Mouse (Mus musculus): Measurements from ENCODE around the gene Mgp. TPM values are rescaled to one million over a fixed set of nuclear protein-coding genes. Genes with fewer than 3 reads are reported as not detected.

Mgp gene
- polyA plus RNA-seq, 1 experiment: 93.7 TPM

GRCm38 (mm10) chr6:136856071-136856636 is 19.5 kb downstream of the Mgp start:
- WGBS: 67% methylated on average over 14 of the region's 14 CpGs
- Histone ChIP-seq H3K27ac (ENCODE audit: insufficient read depth, low read length) (no peak overlapping the region), H3K4me1 (ENCODE audit: control insufficient read depth, insufficient read depth, low read length) (no peaks in the 10 kb centered on the region), H3K4me3 (replicated peaks; ENCODE audit: insufficient read depth, low read depth, low read length) (no peak overlapping the region), H3K27me3 (ENCODE audit: control insufficient read depth, insufficient read depth, low read length) (no peaks in the 10 kb centered on the region)
- DNase-seq: no peak
- no peak for TF ChIP-seq POLR2A (IDR thresholded peaks at IDR 0.05; ENCODE audit: borderline replicate concordance, insufficient read depth, low read length)
- no peak for TF ChIP-seq CTCF (IDR thresholded peaks at IDR 0.05; ENCODE audit: borderline replicate concordance, insufficient read depth, low read depth, low read length)

DNA sequence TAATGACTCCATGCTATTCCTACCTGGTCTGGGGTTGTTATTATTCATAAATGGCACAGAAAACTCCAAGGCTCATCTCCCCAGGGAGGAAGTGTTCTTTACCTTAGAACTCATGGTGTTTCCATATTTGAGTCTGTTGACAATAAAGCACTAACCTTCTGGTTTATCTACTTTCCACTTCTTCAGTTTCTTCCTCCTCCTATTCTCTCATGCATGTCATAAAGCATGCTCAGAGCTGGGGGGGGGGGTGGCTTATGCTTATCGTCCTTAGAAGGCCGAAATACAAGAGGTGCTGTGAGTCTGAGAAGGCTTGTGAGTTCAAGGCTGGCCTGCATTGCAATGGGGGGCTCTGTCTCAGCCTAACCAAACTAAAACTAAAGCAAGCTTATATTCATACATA is 20.4 kb downstream of the Mgp start:
- DNase-seq: no peak
- 77% methylated on average over 2 of the region's 2 CpGs for WGBS
- H3K4me3 ChIP-seq (replicated peaks; ENCODE audit: insufficient read depth, low read depth, low read length): no peak overlapping the region
- no peak for TF ChIP-seq POLR2A (IDR thresholded peaks at IDR 0.05; ENCODE audit: borderline replicate concordance, insufficient read depth, low read length)
- no peak for TF ChIP-seq CTCF (IDR thresholded peaks at IDR 0.05; ENCODE audit: borderline replicate concordance, insufficient read depth, low read depth, low read length)
- H3K4me1 ChIP-seq (ENCODE audit: control insufficient read depth, insufficient read depth, low read length): no peaks in the 10 kb centered on the region
- no peak overlapping the region for H3K27ac ChIP-seq (ENCODE audit: insufficient read depth, low read length)
- no peaks in the 10 kb centered on the region for H3K27me3 ChIP-seq (ENCODE audit: control insufficient read depth, insufficient read depth, low read length)

- Histone ChIP-seq H3K27me3 (ENCODE audit: control insufficient read depth, insufficient read depth, low read length) (no peaks in the 10 kb centered on the region), H3K27ac (ENCODE audit: insufficient read depth, low read length) (no peak overlapping the region), H3K4me1 (ENCODE audit: control insufficient read depth, insufficient read depth, low read length) (no peaks in the 10 kb centered on the region), H3K4me3 (replicated peaks; ENCODE audit: insufficient read depth, low read depth, low read length) (no peak overlapping the region)
- WGBS: 90% methylated on average over 11 of the region's 11 CpGs
- DNase-seq: no peak
- TF ChIP-seq POLR2A (IDR thresholded peaks at IDR 0.05; ENCODE audit: borderline replicate concordance, insufficient read depth, low read length) (no peak), CTCF (IDR thresholded peaks at IDR 0.05; ENCODE audit: borderline replicate concordance, insufficient read depth, low read depth, low read length) (no peak)
Observed at GRCm38 (mm10) chr6:136854361-136854781, 21.3 kb downstream of the Mgp start.

- no peaks in the 10 kb centered on the region for H3K27me3 ChIP-seq (ENCODE audit: control insufficient read depth, insufficient read depth, low read length)
- DNase-seq: no peak
- no peaks in the 10 kb centered on the region for H3K4me1 ChIP-seq (ENCODE audit: control insufficient read depth, insufficient read depth, low read length)
- H3K27ac ChIP-seq (ENCODE audit: insufficient read depth, low read length): no peak overlapping the region
- WGBS: 75% methylated on average over 3 of the region's 3 CpGs
- no peak overlapping the region for H3K4me3 ChIP-seq (replicated peaks; ENCODE audit: insufficient read depth, low read depth, low read length)
- TF ChIP-seq CTCF (IDR thresholded peaks at IDR 0.05; ENCODE audit: borderline replicate concordance, insufficient read depth, low read depth, low read length) (no peak), POLR2A (IDR thresholded peaks at IDR 0.05; ENCODE audit: borderline replicate concordance, insufficient read depth, low read length) (no peak)
Observed at GRCm38 (mm10) chr6:136852762-136853161, 22.9 kb downstream of the Mgp start.

GRCm38 (mm10) chr6:136852348-136852747 is 23.3 kb downstream of the Mgp start:
- no peaks in the 10 kb centered on the region for H3K27me3 ChIP-seq (ENCODE audit: control insufficient read depth, insufficient read depth, low read length)
- H3K4me3 ChIP-seq (replicated peaks; ENCODE audit: insufficient read depth, low read depth, low read length): no peak overlapping the region
- 81% methylated on average over 4 of the region's 4 CpGs for WGBS
- DNase-seq: no peak
- TF ChIP-seq POLR2A (IDR thresholded peaks at IDR 0.05; ENCODE audit: borderline replicate concordance, insufficient read depth, low read length) (no peak), CTCF (IDR thresholded peaks at IDR 0.05; ENCODE audit: borderline replicate concordance, insufficient read depth, low read depth, low read length) (no peak)
- no peaks in the 10 kb centered on the region for H3K4me1 ChIP-seq (ENCODE audit: control insufficient read depth, insufficient read depth, low read length)
- no peak overlapping the region for H3K27ac ChIP-seq (ENCODE audit: insufficient read depth, low read length)

DNA sequence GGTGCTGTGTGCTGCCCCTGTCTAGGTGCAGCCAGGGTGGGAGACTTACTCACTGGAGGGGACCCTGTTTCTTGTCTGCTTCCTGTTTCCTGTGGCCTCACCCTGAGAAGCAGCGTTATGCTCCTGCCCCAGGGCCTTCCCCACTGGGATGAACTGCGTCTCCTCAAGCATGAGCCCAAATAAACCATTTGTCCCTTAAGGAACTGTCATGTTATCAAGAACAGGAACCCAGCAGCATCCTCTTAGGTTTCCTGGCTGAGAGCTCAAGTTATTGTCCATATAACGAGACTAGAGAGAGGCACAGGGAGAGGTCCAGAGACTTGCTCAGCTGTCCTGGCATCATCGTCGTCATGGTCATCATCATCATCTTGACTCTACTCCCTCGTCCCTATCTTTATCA is 25.4 kb downstream of the Mgp start:
- H3K27ac ChIP-seq (ENCODE audit: insufficient read depth, low read length): no peak overlapping the region
- H3K4me3 ChIP-seq (replicated peaks; ENCODE audit: insufficient read depth, low read depth, low read length): no peak overlapping the region
- no peaks in the 10 kb centered on the region for H3K27me3 ChIP-seq (ENCODE audit: control insufficient read depth, insufficient read depth, low read length)
- TF ChIP-seq CTCF (IDR thresholded peaks at IDR 0.05; ENCODE audit: borderline replicate concordance, insufficient read depth, low read depth, low read length): no peak
- TF ChIP-seq POLR2A (IDR thresholded peaks at IDR 0.05; ENCODE audit: borderline replicate concordance, insufficient read depth, low read length): no peak
- 72% methylated on average over 6 of the region's 6 CpGs for WGBS
- DNase-seq: no peak
- no peaks in the 10 kb centered on the region for H3K4me1 ChIP-seq (ENCODE audit: control insufficient read depth, insufficient read depth, low read length)

DNA sequence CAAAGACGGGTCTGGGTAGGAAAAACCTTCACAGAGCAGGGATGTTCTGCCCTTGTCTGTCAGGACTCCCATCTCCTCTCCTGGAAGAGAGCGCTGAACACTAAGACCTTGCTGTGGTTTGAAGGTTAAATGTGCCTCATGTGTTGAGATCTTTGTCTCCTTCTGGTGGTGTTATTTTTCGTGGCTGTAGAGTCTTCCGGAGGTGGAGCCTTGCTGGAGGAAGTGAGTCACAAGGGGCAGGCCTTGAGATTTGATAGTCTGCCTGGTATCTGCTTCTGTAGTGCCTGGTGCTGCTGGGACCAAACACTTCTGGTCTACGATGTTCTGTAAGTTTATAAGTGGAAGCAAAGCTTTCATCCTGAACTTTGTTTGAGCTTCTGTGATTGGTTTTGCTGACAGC is 26.7 kb downstream of the Mgp start:
- 82% methylated on average over 5 of the region's 5 CpGs for WGBS
- Histone ChIP-seq H3K27ac (ENCODE audit: insufficient read depth, low read length) (no peak overlapping the region), H3K4me1 (ENCODE audit: control insufficient read depth, insufficient read depth, low read length) (no peaks in the 10 kb centered on the region), H3K27me3 (ENCODE audit: control insufficient read depth, insufficient read depth, low read length) (no peaks in the 10 kb centered on the region), H3K4me3 (replicated peaks; ENCODE audit: insufficient read depth, low read depth, low read length) (no peak overlapping the region)
- no peak for TF ChIP-seq CTCF (IDR thresholded peaks at IDR 0.05; ENCODE audit: borderline replicate concordance, insufficient read depth, low read depth, low read length)
- no peak for TF ChIP-seq POLR2A (IDR thresholded peaks at IDR 0.05; ENCODE audit: borderline replicate concordance, insufficient read depth, low read length)
- DNase-seq: no peak

- no peak overlapping the region for H3K4me3 ChIP-seq (replicated peaks; ENCODE audit: insufficient read depth, low read depth, low read length)
- H3K27me3 ChIP-seq (ENCODE audit: control insufficient read depth, insufficient read depth, low read length): no peaks in the 10 kb centered on the region
- no peak overlapping the region for H3K27ac ChIP-seq (ENCODE audit: insufficient read depth, low read length)
- 86% methylated on average over 8 of the region's 8 CpGs for WGBS
- TF ChIP-seq CTCF (IDR thresholded peaks at IDR 0.05; ENCODE audit: borderline replicate concordance, insufficient read depth, low read depth, low read length) (no peak), POLR2A (IDR thresholded peaks at IDR 0.05; ENCODE audit: borderline replicate concordance, insufficient read depth, low read length) (no peak)
- H3K4me1 ChIP-seq (ENCODE audit: control insufficient read depth, insufficient read depth, low read length): no peaks in the 10 kb centered on the region
- DNase-seq: no peak
Observed at GRCm38 (mm10) chr6:136848399-136848798, 27.2 kb downstream of the Mgp start.

Measured in cerebellum, adult 2 months (tissue).